Mouse (Mus musculus): ENCODE results near the gene Fgf22. TPM values are rescaled to one million over a fixed set of nuclear protein-coding genes. Genes with fewer than 3 reads are reported as not detected.

Fgf22 gene
- polyA plus RNA-seq, 1 experiment from 2014 or later: 0.38 TPM

- peak overlapping the region; percentile 89 for H3K4me3 ChIP-seq
- peaks cover 39% of the 10 kb centered on the region for H3K4me1 ChIP-seq (replicated peaks)
- H3K27me3 ChIP-seq (replicated peaks): 0 out of 2 replicates have a peak, but pooled peaks cover 5% of the 10 kb centered on the region
- H3K27ac ChIP-seq (ENCODE audit: poor library complexity, severe bottlenecking): peak overlapping the region; percentile 85
- H3K36me3 ChIP-seq: no peaks in the 10 kb centered on the region
- WGBS: 10% methylated on average over 40 of the region's 40 CpGs
- H3K9ac ChIP-seq: peak overlapping the region; percentile 64
- ATAC-seq (ENCODE audit: insufficient number of reproducible peaks, low FRiP score): peak; percentile 75
- H3K9me3 ChIP-seq (replicated peaks): 0 out of 2 replicates have a peak, but pooled peaks cover 5% of the 10 kb centered on the region
- H3K4me2 ChIP-seq: peak overlapping the region; percentile 81
Measured at GRCm38 (mm10) chr10:79767372-79768244, 12.7 kb downstream of the Fgf22 start.

DNA sequence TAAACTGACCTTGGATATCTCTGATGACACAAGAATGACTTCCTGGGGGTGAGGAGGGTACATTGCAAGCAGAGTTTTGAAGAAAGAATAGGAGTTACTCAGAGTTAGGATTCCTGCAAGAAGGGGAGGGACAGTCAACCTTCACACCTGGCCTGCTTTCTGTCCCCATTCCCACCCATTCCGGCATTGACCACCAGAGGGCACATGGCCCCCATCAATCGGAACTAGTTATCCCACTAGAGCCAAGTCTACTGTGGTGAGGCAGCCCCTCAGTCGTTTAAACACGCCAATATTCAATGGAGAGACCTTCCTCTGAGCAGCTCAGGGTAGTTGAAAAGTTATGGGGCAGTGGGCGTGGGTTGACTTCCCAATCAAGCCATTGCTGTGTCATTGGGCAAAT is 13.5 kb downstream of the Fgf22 start:
- H3K4me2 ChIP-seq: no peak overlapping the region
- no peak for ATAC-seq (ENCODE audit: insufficient number of reproducible peaks, low FRiP score)
- H3K27me3 ChIP-seq (replicated peaks): 0 out of 2 replicates have a peak, but pooled peaks cover 5% of the 10 kb centered on the region
- WGBS: 1% methylated on average over 5 of the region's 5 CpGs
- 0 out of 2 replicates have a peak, but pooled peaks cover 5% of the 10 kb centered on the region for H3K9me3 ChIP-seq (replicated peaks)
- H3K4me1 ChIP-seq (replicated peaks): peaks cover 34% of the 10 kb centered on the region
- no peak overlapping the region for H3K9ac ChIP-seq
- H3K4me3 ChIP-seq: no peak overlapping the region
- H3K27ac ChIP-seq (ENCODE audit: poor library complexity, severe bottlenecking): no peak overlapping the region
- H3K36me3 ChIP-seq: no peaks in the 10 kb centered on the region

- 0 out of 2 replicates have a peak, but pooled peaks cover 5% of the 10 kb centered on the region for H3K27me3 ChIP-seq (replicated peaks)
- no peak overlapping the region for H3K4me3 ChIP-seq
- H3K9me3 ChIP-seq (replicated peaks): 0 out of 2 replicates have a peak, but pooled peaks cover 5% of the 10 kb centered on the region
- no peak overlapping the region for H3K27ac ChIP-seq (ENCODE audit: poor library complexity, severe bottlenecking)
- H3K36me3 ChIP-seq: no peaks in the 10 kb centered on the region
- H3K4me1 ChIP-seq (replicated peaks): peaks cover 24% of the 10 kb centered on the region
- ATAC-seq (ENCODE audit: insufficient number of reproducible peaks, low FRiP score): no peak
- no peak overlapping the region for H3K9ac ChIP-seq
- 60% methylated on average over 4 of the region's 4 CpGs for WGBS
- no peak overlapping the region for H3K4me2 ChIP-seq
Measured at GRCm38 (mm10) chr10:79769329-79769728, 14.5 kb downstream of the Fgf22 start.

GRCm38 (mm10) chr10:79772320-79772719 is 17.4 kb downstream of the Fgf22 start:
- H3K4me1 ChIP-seq (replicated peaks): peaks cover 12% of the 10 kb centered on the region
- no peak for ATAC-seq (ENCODE audit: insufficient number of reproducible peaks, low FRiP score)
- no peak overlapping the region for H3K4me2 ChIP-seq
- no peak overlapping the region for H3K27ac ChIP-seq (ENCODE audit: poor library complexity, severe bottlenecking)
- peaks cover 10% of the 10 kb centered on the region for H3K9me3 ChIP-seq (replicated peaks)
- H3K36me3 ChIP-seq: no peaks in the 10 kb centered on the region
- 88% methylated on average over 3 of the region's 3 CpGs for WGBS
- no peak overlapping the region for H3K4me3 ChIP-seq
- no peak overlapping the region for H3K9ac ChIP-seq
- 0 out of 2 replicates have a peak, but pooled peaks cover 10% of the 10 kb centered on the region for H3K27me3 ChIP-seq (replicated peaks)

DNA sequence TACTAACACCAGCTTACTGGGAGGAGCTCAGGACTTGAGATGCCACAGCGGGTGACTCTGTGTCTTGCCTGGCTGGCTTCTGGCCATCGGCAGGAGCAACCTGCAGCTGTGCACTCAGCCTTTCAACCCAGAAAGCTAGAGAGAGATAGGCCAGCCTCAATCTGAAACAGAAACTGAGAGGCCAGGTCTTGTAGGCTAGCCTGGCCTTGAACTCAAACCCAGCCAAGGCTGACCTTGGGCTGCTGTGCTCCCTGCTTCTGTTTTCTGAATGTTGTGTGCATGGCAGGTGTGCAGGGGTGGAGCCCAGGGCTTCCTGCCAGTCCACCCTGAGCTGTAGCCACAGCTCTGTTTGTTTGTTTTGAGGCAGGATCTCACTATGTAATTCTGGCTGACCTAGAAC is 18.3 kb downstream of the Fgf22 start:
- H3K9ac ChIP-seq: no peak overlapping the region
- ATAC-seq (ENCODE audit: insufficient number of reproducible peaks, low FRiP score): no peak
- H3K36me3 ChIP-seq: no peaks in the 10 kb centered on the region
- H3K9me3 ChIP-seq (replicated peaks): peaks cover 10% of the 10 kb centered on the region
- no peak overlapping the region for H3K4me3 ChIP-seq
- peaks cover 15% of the 10 kb centered on the region for H3K4me1 ChIP-seq (replicated peaks)
- H3K4me2 ChIP-seq: no peak overlapping the region
- no peak overlapping the region for H3K27ac ChIP-seq (ENCODE audit: poor library complexity, severe bottlenecking)
- WGBS: 84% methylated on average over 2 of the region's 2 CpGs
- 0 out of 2 replicates have a peak, but pooled peaks cover 10% of the 10 kb centered on the region for H3K27me3 ChIP-seq (replicated peaks)

DNA sequence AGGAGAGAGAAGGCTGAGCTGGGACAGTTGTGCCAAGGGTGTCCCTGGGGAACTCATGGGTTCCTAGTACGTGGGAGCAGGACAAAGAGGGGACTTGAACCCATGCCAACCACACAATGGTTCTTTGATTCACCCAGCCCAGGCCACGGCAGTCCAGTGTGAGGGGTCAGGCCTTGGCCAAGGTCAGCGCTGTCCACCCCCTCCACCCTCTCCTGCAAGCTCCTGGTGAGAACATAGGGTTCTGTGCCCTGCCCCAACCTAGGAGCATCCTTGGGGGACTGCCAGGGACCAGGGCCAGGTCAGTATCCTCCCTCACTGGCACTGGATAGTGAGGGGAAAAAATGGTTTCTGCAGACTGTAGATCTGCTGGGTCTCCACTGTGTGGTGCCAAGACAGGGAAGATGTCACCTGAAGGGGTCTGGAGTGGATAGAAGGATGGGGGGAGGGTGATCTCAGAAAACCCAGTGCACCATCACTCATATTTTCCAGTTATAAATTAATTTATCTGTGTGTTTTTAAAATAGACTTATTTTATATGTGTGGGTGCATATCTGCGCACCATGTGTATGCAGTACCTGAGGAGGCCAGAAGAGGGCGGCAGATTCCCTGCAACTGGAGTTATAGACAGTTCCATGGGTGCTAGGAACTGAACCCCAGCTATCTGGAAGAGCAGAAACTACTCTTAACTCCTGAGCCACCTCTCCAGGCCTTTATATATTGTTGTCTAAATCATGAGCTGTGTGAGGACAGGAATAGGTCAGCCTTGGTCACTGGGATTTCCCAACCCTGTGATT is 19.8 kb downstream of the Fgf22 start:
- no peaks in the 10 kb centered on the region for H3K36me3 ChIP-seq
- H3K27me3 ChIP-seq (replicated peaks): peaks cover 23% of the 10 kb centered on the region
- H3K4me1 ChIP-seq (replicated peaks): peaks cover 24% of the 10 kb centered on the region
- 63% methylated on average over 5 of the region's 5 CpGs for WGBS
- no peak for ATAC-seq (ENCODE audit: insufficient number of reproducible peaks, low FRiP score)
- H3K4me3 ChIP-seq: no peak overlapping the region
- no peak overlapping the region for H3K4me2 ChIP-seq
- H3K9me3 ChIP-seq (replicated peaks): peaks cover 10% of the 10 kb centered on the region
- H3K27ac ChIP-seq (ENCODE audit: poor library complexity, severe bottlenecking): no peak overlapping the region
- no peak overlapping the region for H3K9ac ChIP-seq

GRCm38 (mm10) chr10:79777103-79777531 is 22.2 kb downstream of the Fgf22 start, which contains the start of gene Fstl3:
Gene Fstl3, plus strand, starts transcription at chr10:79777272.
- H3K27ac ChIP-seq (ENCODE audit: poor library complexity, severe bottlenecking): peak within 1 kb of the TSS; percentile 50
- H3K9me3 ChIP-seq (replicated peaks): peaks cover 10% of the 10 kb centered on the region

DNA sequence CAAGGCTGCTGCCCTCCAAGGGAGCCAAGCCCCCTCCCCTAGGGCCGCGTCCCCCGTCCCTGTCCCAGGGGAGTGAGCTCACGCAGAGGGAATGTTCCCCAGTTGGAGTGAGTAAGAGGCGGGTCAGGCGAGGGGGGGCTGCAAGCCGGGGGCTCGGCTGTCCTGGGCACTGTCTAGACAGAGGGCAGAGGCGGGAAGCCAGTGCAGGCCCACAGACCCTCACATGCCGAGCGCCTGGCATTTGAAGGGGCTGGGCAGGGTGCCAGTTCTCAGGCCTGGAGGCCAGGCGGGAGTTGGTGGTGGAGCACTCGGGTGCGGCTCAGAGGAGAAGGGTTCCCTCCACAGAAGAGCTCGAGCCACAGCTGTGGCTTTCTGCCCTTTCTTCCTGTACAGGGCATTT is 23.1 kb downstream of the Fgf22 start:
- peak overlapping the region; percentile 75; the same call in 1 of the 2 replicates for H3K9ac ChIP-seq
- H3K4me1 ChIP-seq (replicated peaks): peaks cover 35% of the 10 kb centered on the region
- peaks cover 38% of the 10 kb centered on the region for H3K27me3 ChIP-seq (replicated peaks)
- ATAC-seq (ENCODE audit: insufficient number of reproducible peaks, low FRiP score): no peak
- peak overlapping the region; percentile 50 for H3K27ac ChIP-seq (ENCODE audit: poor library complexity, severe bottlenecking)
- H3K4me3 ChIP-seq: peak overlapping the region; percentile 53
- 6% methylated on average over 15 of the region's 15 CpGs for WGBS
- peaks cover 5% of the 10 kb centered on the region for H3K9me3 ChIP-seq (replicated peaks)
- H3K36me3 ChIP-seq: no peaks in the 10 kb centered on the region
- H3K4me2 ChIP-seq: peak overlapping the region; percentile 80

More at GRCm38 (mm10) chr10:79777103-79777531, 22.2 kb downstream of the Fgf22 start, which contains the start of gene Fstl3:
- peaks cover 35% of the 10 kb centered on the region for H3K4me1 ChIP-seq (replicated peaks)
- H3K27me3 ChIP-seq (replicated peaks): peaks cover 30% of the 10 kb centered on the region
- ATAC-seq (ENCODE audit: insufficient number of reproducible peaks, low FRiP score): no peak
- no peaks in the 10 kb centered on the region for H3K36me3 ChIP-seq
- 1% methylated on average over 38 of the region's 39 CpGs for WGBS
- H3K9ac ChIP-seq: peak within 1 kb of the TSS; percentile 75
- H3K4me2 ChIP-seq: peak within 1 kb of the TSS; percentile 80
- H3K4me3 ChIP-seq: peak within 1 kb of the TSS; percentile 53

DNA sequence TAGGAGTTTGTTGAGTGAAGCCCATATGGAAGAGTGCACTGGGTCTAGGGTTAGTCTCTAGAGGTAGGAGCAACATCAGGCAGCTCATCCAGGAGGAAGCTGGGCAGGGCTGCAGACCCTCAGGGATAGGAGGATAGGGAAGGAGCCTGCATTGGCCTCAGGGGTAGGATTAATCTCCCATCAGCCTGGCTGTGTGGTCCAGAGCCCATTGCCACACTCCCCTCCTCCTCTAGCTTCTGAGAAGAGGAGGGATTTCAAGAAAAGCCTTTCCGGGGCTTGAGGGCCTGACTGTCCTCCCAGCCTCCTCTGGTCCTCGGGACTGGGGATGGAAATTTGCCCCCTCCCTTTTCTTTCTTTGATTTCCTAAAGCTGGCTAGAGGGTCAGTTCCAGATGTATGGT is 24.3 kb downstream of the Fgf22 start:
- Histone ChIP-seq H3K4me3 (no peak overlapping the region), H3K4me2 (no peak overlapping the region), H3K9me3 (replicated peaks) (peaks cover 5% of the 10 kb centered on the region), H3K36me3 (no peaks in the 10 kb centered on the region), H3K27ac (ENCODE audit: poor library complexity, severe bottlenecking) (no peak overlapping the region), H3K27me3 (replicated peaks) (peaks cover 47% of the 10 kb centered on the region), H3K4me1 (replicated peaks) (peaks cover 35% of the 10 kb centered on the region), H3K9ac (no peak overlapping the region)
- WGBS: 23% methylated on average over 2 of the region's 2 CpGs
- ATAC-seq (ENCODE audit: insufficient number of reproducible peaks, low FRiP score): no peak

DNA sequence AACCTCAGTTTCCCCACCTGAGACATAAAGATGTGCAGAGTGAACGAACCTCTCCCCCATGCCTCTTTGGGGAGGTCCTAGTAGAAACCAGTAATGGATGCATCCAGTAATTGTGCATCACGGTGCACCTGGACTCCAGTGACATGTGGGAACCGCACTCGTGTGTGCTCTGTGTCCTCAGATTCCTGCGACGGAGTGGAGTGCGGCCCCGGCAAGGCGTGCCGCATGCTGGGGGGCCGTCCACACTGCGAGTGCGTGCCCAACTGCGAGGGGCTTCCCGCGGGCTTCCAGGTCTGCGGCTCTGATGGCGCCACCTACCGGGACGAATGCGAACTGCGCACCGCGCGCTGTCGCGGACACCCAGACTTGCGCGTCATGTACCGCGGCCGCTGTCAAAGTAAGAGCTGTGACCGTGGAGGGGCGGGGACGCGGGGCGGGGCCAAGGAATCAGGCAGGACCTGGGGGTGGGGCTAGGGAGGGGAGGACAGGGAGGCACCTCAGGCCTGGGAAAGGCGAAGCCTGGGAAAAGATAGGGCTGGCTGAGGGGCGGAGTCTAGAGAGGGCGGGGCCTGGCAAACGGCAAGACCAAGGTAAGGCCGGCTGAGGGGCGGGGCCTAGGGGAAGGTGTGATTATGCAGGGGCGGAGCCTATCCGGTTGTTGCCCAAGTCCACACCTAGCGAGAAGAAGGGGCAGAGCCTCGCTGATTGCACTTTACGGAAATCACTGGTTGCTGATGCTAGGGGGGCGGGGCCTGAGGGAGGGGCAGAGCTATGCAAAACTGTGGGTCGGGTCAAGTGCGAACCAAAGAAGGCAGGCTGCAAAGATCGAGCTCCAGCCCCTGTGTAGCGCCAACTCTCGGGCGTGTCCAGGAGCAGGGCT is 25.1 kb downstream of the Fgf22 start:
- Histone ChIP-seq H3K4me3 (peak overlapping the region; percentile 49), H3K4me1 (replicated peaks) (peaks cover 35% of the 10 kb centered on the region), H3K27me3 (replicated peaks) (peaks cover 55% of the 10 kb centered on the region), H3K36me3 (no peaks in the 10 kb centered on the region), H3K9ac (peak overlapping the region; percentile 39; the same call in 1 of the 2 replicates), H3K4me2 (peak overlapping the region; percentile 83), H3K27ac (ENCODE audit: poor library complexity, severe bottlenecking) (no peak overlapping the region), H3K9me3 (replicated peaks) (peaks cover 3% of the 10 kb centered on the region)
- peak; percentile 90 for ATAC-seq (ENCODE audit: insufficient number of reproducible peaks, low FRiP score)
- 1% methylated on average over 55 of the region's 55 CpGs for WGBS

Data from heart, embryonic 12.5 days (tissue).